Mouse (Mus musculus): ENCODE data around the gene Fam241a. TPM values are rescaled to one million over a fixed set of nuclear protein-coding genes. Genes with fewer than 3 reads are reported as not detected.

Gene Fam241a
- total and polyA plus RNA-seq, 2 experiments from 2014 or later = 6.0 to 6.1 TPM

DNA sequence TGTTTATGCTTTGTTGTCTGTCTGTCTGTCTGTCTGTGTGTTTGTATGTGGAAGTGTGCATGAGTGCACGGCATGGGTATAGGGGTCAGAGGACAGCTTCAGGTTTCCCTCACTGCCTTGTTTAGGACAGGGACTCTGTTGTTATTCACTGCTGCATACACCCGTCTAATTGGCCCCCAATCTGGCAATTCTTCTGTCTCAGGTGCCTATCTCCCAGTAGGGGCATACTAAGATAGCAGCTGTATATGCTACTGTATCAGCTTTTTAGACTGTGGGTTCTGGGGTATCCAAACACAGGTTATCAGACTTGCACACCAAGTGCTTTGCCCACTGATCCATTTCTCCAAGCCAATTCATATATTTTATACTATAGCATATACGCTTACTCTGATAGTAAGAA, 16.2 kb downstream of the Fam241a start:
- Histone ChIP-seq H3K27ac (no peak overlapping the region), H3K36me3 (ENCODE audit: insufficient read depth, low read length) (no peaks in the 10 kb centered on the region), H3K4me3 (ENCODE audit: low read length) (no peak overlapping the region), H3K4me2 (ENCODE audit: low read depth, low read length) (no peak overlapping the region), H3K4me1 (ENCODE audit: insufficient read depth, low read length) (no peaks in the 10 kb centered on the region), H3K27me3 (ENCODE audit: insufficient read depth, low read length) (no peaks in the 10 kb centered on the region), H3K9ac (replicated peaks; ENCODE audit: low read length) (no peak overlapping the region), H3K9me3 (ENCODE audit: low read length) (no peaks in the 10 kb centered on the region)
- 86% methylated on average over 3 of the region's 3 CpGs for WGBS
- DNase-seq (ENCODE audit: low spot score) (no peak), ATAC-seq (no peak)
- TF ChIP-seq CTCF (IDR thresholded peaks at IDR 0.05; ENCODE audit: low read depth) = no peak

DNA sequence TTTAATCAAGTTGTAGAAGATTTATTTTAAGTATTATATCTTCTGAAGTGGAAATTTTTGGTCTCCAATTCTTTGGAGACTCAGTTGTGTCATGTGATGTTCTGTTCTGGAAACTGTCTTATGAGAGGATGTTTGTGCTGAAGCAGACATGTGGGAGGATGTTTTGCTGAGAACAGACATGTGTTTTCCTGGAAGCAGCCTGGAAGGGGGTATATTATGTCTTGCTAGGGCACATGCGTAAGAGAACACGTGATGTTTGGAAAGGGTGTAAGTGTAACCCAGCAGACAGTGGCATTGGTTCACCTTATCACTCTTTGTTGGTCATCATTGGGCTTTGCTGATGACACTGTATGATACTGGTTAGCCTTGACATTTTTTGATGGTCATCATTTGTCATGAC, 20.6 kb downstream of the Fam241a start:
- ATAC-seq (no peak), DNase-seq (ENCODE audit: low spot score) (no peak)
- H3K4me3 ChIP-seq (ENCODE audit: low read length) = no peak overlapping the region
- H3K36me3 ChIP-seq (ENCODE audit: insufficient read depth, low read length) = no peaks in the 10 kb centered on the region
- no peaks in the 10 kb centered on the region for H3K27me3 ChIP-seq (ENCODE audit: insufficient read depth, low read length)
- no peak overlapping the region for H3K9ac ChIP-seq (replicated peaks; ENCODE audit: low read length)
- H3K4me1 ChIP-seq (ENCODE audit: insufficient read depth, low read length) = no peaks in the 10 kb centered on the region; the same call in 1 of the 2 replicates
- H3K4me2 ChIP-seq (ENCODE audit: low read depth, low read length) = no peak overlapping the region
- H3K9me3 ChIP-seq (ENCODE audit: low read length) = no peaks in the 10 kb centered on the region
- H3K27ac ChIP-seq = no peak overlapping the region
- WGBS = 84% methylated on average over 2 of the region's 2 CpGs
- TF ChIP-seq CTCF (IDR thresholded peaks at IDR 0.05; ENCODE audit: low read depth) = no peak

DNA sequence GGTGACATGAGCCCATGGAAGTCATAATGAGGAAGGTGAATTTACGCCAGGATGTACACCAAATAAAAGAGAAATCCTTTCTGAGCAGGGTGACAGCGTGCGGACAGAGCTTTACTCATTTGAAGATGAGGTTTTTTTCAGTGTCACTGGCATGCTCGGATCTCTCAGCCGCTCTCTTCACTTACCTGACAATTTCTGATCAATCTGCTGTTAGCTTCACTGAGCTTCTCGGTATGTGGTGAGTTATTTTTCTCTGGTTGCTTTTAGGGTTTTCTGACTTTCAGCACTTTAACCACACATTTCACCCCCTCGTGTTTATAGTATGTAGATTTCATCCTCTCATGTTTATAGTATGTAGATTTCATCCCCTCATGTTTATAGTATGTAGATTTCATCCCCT, 21.1 kb downstream of the Fam241a start:
- TF ChIP-seq CTCF (IDR thresholded peaks at IDR 0.05; ENCODE audit: low read depth) = no peak
- DNase-seq (ENCODE audit: low spot score) (no peak), ATAC-seq (no peak)
- H3K4me1 ChIP-seq (ENCODE audit: insufficient read depth, low read length) = no peaks in the 10 kb centered on the region; the same call in 1 of the 2 replicates
- no peak overlapping the region for H3K4me3 ChIP-seq (ENCODE audit: low read length)
- no peak overlapping the region for H3K4me2 ChIP-seq (ENCODE audit: low read depth, low read length)
- no peaks in the 10 kb centered on the region for H3K36me3 ChIP-seq (ENCODE audit: insufficient read depth, low read length)
- 73% methylated on average over 7 of the region's 7 CpGs for WGBS
- no peak overlapping the region for H3K9ac ChIP-seq (replicated peaks; ENCODE audit: low read length)
- H3K27ac ChIP-seq = no peak overlapping the region
- no peaks in the 10 kb centered on the region for H3K9me3 ChIP-seq (ENCODE audit: low read length)
- H3K27me3 ChIP-seq (ENCODE audit: insufficient read depth, low read length) = no peaks in the 10 kb centered on the region

DNA sequence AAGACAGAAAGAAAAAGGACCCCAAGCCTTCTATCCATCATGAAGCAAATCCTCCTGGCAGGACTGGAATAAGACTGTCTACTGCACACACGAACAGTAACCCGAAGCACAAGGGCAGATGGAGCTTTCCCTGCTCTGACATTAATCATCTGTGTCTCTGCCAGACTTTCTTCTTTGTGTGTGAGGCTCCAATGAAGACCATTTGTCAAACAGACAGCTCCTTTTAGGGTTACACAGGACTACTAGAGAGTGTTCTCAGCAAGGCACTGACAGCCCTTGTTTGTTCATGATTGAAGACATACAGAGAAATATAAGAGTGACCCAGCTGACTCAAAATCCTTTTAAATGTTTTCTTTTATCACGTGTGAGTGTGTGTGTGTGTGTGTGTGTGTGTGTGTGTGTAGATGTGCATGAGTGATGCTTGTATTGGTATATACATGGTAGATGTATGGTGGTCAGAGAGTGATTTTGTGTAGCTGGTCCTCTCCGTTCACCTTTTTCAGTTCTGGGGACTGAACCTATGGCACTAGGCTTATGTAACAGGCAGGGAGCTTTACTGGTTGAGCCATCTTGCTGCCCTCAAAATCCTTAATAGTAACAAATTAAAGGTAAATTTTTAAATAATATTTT, 21.8 kb downstream of the Fam241a start:
- no peaks in the 10 kb centered on the region for H3K9me3 ChIP-seq (ENCODE audit: low read length)
- TF ChIP-seq CTCF (IDR thresholded peaks at IDR 0.05; ENCODE audit: low read depth) = no peak
- H3K27ac ChIP-seq = no peak overlapping the region
- ATAC-seq (peak; percentile 78), DNase-seq (ENCODE audit: low spot score) (peak; percentile 70)
- H3K36me3 ChIP-seq (ENCODE audit: insufficient read depth, low read length) = no peaks in the 10 kb centered on the region
- no peaks in the 10 kb centered on the region for H3K27me3 ChIP-seq (ENCODE audit: insufficient read depth, low read length)
- WGBS = 30% methylated on average over 4 of the region's 4 CpGs
- no peak overlapping the region for H3K4me3 ChIP-seq (ENCODE audit: low read length)
- H3K4me2 ChIP-seq (ENCODE audit: low read depth, low read length) = no peak overlapping the region
- H3K4me1 ChIP-seq (ENCODE audit: insufficient read depth, low read length) = no peaks in the 10 kb centered on the region; the same call in 1 of the 2 replicates
- no peak overlapping the region for H3K9ac ChIP-seq (replicated peaks; ENCODE audit: low read length)

DNA sequence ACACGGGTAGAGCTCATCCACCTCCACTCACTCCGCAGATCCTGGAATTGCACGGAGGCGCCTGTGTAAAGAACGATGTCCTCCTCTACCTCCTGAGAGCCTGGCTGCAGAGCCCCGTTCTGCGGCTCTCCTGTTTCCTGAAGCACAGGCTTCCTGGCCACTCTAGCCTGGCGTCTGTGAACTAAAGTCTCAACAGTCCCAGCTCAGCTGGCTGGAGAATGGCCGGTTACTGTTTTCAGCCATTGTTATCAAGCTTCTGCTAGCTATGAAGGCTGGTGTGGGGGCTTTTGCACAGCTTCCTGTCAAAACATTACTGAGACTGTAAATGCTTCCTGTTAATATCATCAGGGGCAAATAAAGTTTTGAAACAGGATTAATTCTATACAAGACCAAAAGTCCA, 24.5 kb downstream of the Fam241a start:
- Histone ChIP-seq H3K4me1 (ENCODE audit: insufficient read depth, low read length) (no peaks in the 10 kb centered on the region; the same call in 1 of the 2 replicates), H3K4me3 (ENCODE audit: low read length) (no peak overlapping the region), H3K36me3 (ENCODE audit: insufficient read depth, low read length) (no peaks in the 10 kb centered on the region), H3K4me2 (ENCODE audit: low read depth, low read length) (no peak overlapping the region), H3K9me3 (ENCODE audit: low read length) (no peaks in the 10 kb centered on the region), H3K27ac (no peak overlapping the region), H3K27me3 (ENCODE audit: insufficient read depth, low read length) (no peaks in the 10 kb centered on the region), H3K9ac (replicated peaks; ENCODE audit: low read length) (no peak overlapping the region)
- no peak for DNase-seq (ENCODE audit: low spot score)
- no peak for ATAC-seq
- TF ChIP-seq CTCF (IDR thresholded peaks at IDR 0.05; ENCODE audit: low read depth) = no peak
- 87% methylated on average over 9 of the region's 9 CpGs for WGBS

DNA sequence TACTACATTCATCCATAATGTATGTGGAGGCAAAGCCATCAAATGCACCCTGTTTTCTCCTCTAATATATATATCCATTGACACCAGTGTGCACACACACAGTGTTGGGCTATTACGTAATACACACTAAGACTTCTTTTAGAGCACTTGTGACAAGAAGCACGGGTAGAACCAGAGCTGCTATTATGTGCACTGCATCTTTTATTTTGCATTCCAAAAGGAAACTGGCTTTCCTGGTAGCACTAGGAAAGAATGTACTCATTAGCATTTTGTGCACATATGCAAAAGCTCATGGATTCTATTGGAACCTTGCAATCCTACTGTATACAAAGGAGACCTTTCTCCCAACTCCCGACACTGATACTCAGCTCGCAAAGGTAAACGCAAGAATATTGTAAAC, 27.2 kb downstream of the Fam241a start:
- H3K4me3 ChIP-seq (ENCODE audit: low read length) = no peak overlapping the region
- 45% methylated on average over 5 of the region's 5 CpGs for WGBS
- TF ChIP-seq CTCF (IDR thresholded peaks at IDR 0.05; ENCODE audit: low read depth) = no peak

DNA sequence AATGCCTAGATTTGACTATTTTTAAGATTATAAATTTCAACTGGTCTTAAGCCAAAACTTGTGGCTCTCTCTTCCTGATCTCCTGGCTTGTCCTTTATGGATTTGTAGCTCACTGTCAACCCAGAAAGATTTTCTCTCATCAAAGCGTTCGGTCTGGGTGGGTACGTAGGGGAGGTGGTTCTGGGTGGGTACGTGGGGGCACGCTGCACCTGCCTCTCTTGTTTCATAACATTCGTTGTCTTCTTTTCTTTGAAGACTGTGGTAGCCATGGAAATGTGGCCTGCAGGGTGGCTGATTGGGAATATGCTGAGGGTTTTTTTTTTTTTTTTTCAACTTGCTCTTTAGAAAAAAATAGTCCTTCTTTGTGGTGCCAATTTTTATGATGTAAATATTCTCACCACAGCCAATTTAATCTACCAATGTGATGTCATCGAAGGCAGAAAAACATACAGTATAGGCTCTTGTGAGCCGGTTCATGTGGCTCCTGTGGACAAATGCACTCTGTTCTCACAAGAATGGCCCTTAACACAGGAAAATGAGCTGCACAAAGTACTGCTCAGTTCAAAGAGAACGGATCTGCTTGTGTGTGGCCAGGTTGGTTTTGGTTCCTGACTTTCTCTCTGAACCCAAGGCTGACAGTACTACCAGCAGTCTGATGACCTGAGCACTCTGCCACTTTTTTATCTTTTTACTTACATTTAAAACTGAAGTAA, 27.9 kb downstream of the Fam241a start:
- WGBS = 45% methylated on average over 9 of the region's 9 CpGs
- Histone ChIP-seq H3K27me3 (ENCODE audit: insufficient read depth, low read length) (no peaks in the 10 kb centered on the region), H3K4me1 (ENCODE audit: insufficient read depth, low read length) (no peaks in the 10 kb centered on the region), H3K27ac (no peak overlapping the region), H3K4me2 (ENCODE audit: low read depth, low read length) (no peak overlapping the region), H3K9me3 (ENCODE audit: low read length) (no peaks in the 10 kb centered on the region), H3K4me3 (ENCODE audit: low read length) (no peak overlapping the region), H3K36me3 (ENCODE audit: insufficient read depth, low read length) (no peaks in the 10 kb centered on the region), H3K9ac (replicated peaks; ENCODE audit: low read length) (no peak overlapping the region)
- no peak for TF ChIP-seq CTCF (IDR thresholded peaks at IDR 0.05; ENCODE audit: low read depth)
- no peak for DNase-seq (ENCODE audit: low spot score)
- no peak for ATAC-seq

More for the DNA sequence above, 27.2 kb downstream of the Fam241a start:
- H3K27me3 ChIP-seq (ENCODE audit: insufficient read depth, low read length) = no peaks in the 10 kb centered on the region
- peak; percentile 22 for DNase-seq (ENCODE audit: low spot score)
- no peaks in the 10 kb centered on the region for H3K36me3 ChIP-seq (ENCODE audit: insufficient read depth, low read length)
- peak; percentile 61; the same call in 1 of the 2 replicates for ATAC-seq
- no peak overlapping the region for H3K9ac ChIP-seq (replicated peaks; ENCODE audit: low read length)
- no peak overlapping the region for H3K27ac ChIP-seq
- H3K4me1 ChIP-seq (ENCODE audit: insufficient read depth, low read length) = no peaks in the 10 kb centered on the region; the same call in 1 of the 2 replicates
- no peaks in the 10 kb centered on the region for H3K9me3 ChIP-seq (ENCODE audit: low read length)
- no peak overlapping the region for H3K4me2 ChIP-seq (ENCODE audit: low read depth, low read length)
